Mouse (Mus musculus) urinary bladder, postnatal 10 days (tissue): ENCODE results near the gene Mrgprh.

Experiments used
- DNase-seq: peaks from one replicate; pipeline ENCODE4 v3.0.0; 2022; ENCODE audit warnings: low spot score

Gene Mrgprh

GRCm38 (mm10) chr17:12916588-12917380 lies 41.0 kb downstream of the Mrgprh start:
- DNase-seq: no peak

- no peak for DNase-seq
These were observed 45.2 kb downstream of the Mrgprh start for GRCm38 (mm10) chr17:12921073-12921472.

- no peak for DNase-seq
These were observed 49.2 kb downstream of the Mrgprh start for GRCm38 (mm10) chr17:12925001-12925400.

DNA sequence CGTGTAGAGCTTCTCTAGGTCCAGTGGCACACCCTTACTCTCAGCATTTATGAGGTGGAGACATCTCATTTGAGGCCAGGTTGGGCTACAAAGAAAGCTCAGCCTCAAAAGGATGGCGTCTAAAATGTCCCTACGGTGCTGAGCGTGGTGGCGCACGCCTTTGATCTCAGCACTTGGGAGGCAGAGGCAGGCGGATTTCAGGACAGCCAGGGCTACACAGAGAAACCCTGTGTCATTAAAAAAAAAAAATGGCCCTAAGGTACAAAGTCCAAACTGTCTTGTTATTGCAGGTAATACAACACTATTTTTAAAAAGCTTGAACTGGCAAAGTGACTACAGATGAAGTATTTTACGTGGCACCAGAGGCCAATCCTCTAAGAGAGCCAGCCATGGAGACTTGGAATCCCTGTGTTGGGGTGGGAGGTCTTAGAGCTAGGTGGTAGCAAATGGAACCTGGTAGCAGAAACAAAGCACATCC lies 49.9 kb downstream of the Mrgprh start:
- DNase-seq: no peak
